Mouse (Mus musculus) liver, adult 2 months (tissue): ENCODE measurements around the gene Olfr1251. TPM values are rescaled to one million over a fixed set of nuclear protein-coding genes. Genes with fewer than 3 reads are reported as not detected.
"Not testable (repeated sequence)": the region's sequence is repeated elsewhere in the genome, so short reads cannot be mapped to it uniquely, and the experiment has no call there.

ENCODE experiments used
- DNase-seq: peaks from one replicate; pipeline ENCODE4 v3.0.0-alpha.2; 2011; ENCODE audit warnings: low read depth, low spot score; ENCODE audit errors: extremely low read depth
- H3K27ac ChIP-seq: fragments of 200-500 bp; replicated peaks from 2 replicates; pipeline ENCODE4 v1.5.1; 2012; ENCODE audit warnings: low read depth, mild to moderate bottlenecking, control low read depth, inconsistent platforms, low read length; ENCODE audit not compliant: insufficient read depth
- H3K27me3 ChIP-seq: fragments of 200-500 bp; 2 replicates; pipeline ENCODE4 v1.6.1; 2012; ENCODE audit warnings: mild to moderate bottlenecking, moderate library complexity, low read length, inconsistent platforms; ENCODE audit not compliant: control insufficient read depth, insufficient read depth
- H3K36me3 ChIP-seq: fragments of 200-500 bp; 2 replicates; pipeline ENCODE4 v1.6.1; 2012; ENCODE audit warnings: low read length, inconsistent platforms; ENCODE audit not compliant: control insufficient read depth, insufficient read depth
- H3K4me1 ChIP-seq: fragments of 200-500 bp; 2 replicates; pipeline ENCODE4 v1.6.1; 2011; ENCODE audit warnings: low read length; ENCODE audit not compliant: control insufficient read depth, insufficient read depth
- H3K4me3 ChIP-seq: fragments of 200-500 bp; 2 replicates; pipeline ENCODE4 v1.5.1; 2011; ENCODE audit warnings: low read depth, mild to moderate bottlenecking, control low read depth, low read length, moderate library complexity; ENCODE audit not compliant: insufficient read depth
- H3K79me2 ChIP-seq: fragments of 200-500 bp; 2 replicates; pipeline ENCODE4 v1.6.1; 2012; ENCODE audit warnings: inconsistent platforms, mild to moderate bottlenecking, low read length, moderate library complexity; ENCODE audit not compliant: control insufficient read depth, insufficient read depth
- H3K9ac ChIP-seq: fragments of 200-500 bp; 2 replicates; pipeline ENCODE4 v1.6.1; 2012; ENCODE audit warnings: low read depth, mild to moderate bottlenecking, control low read depth, inconsistent platforms, low read length
- CTCF ChIP-seq: fragments of 200-500 bp; IDR thresholded peaks from 2 replicates; pipeline ENCODE4 v1.5.1; 2011; ENCODE audit warnings: low read depth, low read length, control low read depth
- POLR2A ChIP-seq: fragments of 200-500 bp; IDR thresholded peaks from 2 replicates; pipeline ENCODE4 v1.6.1; 2011; ENCODE audit warnings: low read length, control low read depth; ENCODE audit not compliant: insufficient read depth; ENCODE audit errors: extremely low read depth
- WGBS: fragments of 180-500 bp; shearing (Covaris S2); methylation state at CpG from one replicate; pipeline ENCODE4 v1.1.7; 2018; 5-methylcytosine and 5-hydroxymethylcytosine counted together
- polyA plus RNA-seq: library from polyadenylated mRNA; depleted of rRNA; stranded (reverse); fragments of >200 nt; gene quantifications from 2 replicates; pipeline ENCODE4 v1.2.3, GENCODE M21; 2012; rRNA removed
- total RNA-seq: library from RNA; depleted of rRNA; stranded (reverse); fragments of >200 nt; gene quantifications from 2 replicates; pipeline ENCODE4 v1.2.3, GENCODE M21; 2014; rRNA removed

The Olfr1251 gene
- total RNA-seq (not detected in 2 replicates), polyA plus RNA-seq (not detected in 2 replicates)

DNA sequence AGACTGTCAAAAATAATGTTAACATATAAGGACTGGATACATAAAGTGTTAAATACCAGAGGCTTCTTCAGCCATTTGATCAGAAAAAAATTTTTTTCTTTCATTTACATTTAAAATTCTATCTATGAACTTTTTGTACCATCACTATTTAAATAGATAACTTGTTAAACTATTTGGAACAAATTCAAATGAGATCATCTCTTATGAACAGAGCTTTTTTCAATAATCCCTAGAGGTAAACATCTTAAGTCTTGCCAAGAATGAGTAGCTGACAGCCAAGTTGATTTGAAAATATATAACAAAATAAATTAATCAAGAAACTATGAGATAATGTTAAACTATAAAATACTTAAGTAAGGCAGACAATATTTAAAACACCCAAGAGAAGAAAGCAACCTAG, at the start of gene Olfr1251:
Olfr1251 (minus strand) TSS at position 101 of the 400 bp plus-strand sequence.
- no peak for DNase-seq
- H3K27me3 ChIP-seq: no peaks in the 10 kb centered on the region
- H3K4me3 ChIP-seq: no peak within 1 kb of the TSS
- no peak within 1 kb of the TSS for H3K27ac ChIP-seq
- H3K79me2 ChIP-seq: no peaks in the 10 kb centered on the region
- TF ChIP-seq CTCF (no peak), POLR2A (no peak)
- no peaks in the 10 kb centered on the region for H3K4me1 ChIP-seq
- no peaks in the 10 kb centered on the region for H3K36me3 ChIP-seq
- no peak within 1 kb of the TSS for H3K9ac ChIP-seq

DNA sequence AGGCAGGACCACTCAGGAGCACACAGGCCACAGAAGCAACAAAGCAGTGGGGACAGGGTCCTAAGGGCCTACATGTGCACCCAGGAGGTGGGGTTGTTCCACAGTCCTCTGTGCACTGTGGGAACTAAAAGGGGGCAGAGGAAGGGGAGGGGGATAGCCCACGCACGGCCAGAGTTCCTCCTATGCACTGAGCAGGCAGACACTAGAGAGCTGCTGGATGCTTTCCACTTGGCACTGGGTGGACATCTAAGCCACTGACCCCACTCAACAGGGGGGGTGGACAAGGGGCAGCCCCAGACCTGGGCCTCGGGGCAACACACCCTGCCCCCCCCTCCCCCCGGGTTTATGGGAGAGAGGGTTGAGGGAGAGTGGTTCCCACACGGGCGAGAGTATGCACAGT, 20.2 kb upstream of the Olfr1251 start:
- Histone ChIP-seq H3K27me3 (no peaks in the 10 kb centered on the region), H3K4me3 (no peak overlapping the region), H3K27ac (no peak overlapping the region), H3K79me2 (no peaks in the 10 kb centered on the region), H3K9ac (no peak overlapping the region), H3K36me3 (no peaks in the 10 kb centered on the region), H3K4me1 (no peaks in the 10 kb centered on the region)
- DNase-seq: no peak
- WGBS: 78% methylated on average over 6 of the region's 6 CpGs
- TF ChIP-seq CTCF: no peak
- no peak for TF ChIP-seq POLR2A

GRCm38 (mm10) chr2:89661367-89661766, 10.4 kb downstream of the Olfr1251 start, which contains the start of gene Olfr1250:
Gene Olfr1250, minus strand, starts transcription at chr2:89661467.
- Histone ChIP-seq H3K36me3 (no peaks in the 10 kb centered on the region), H3K27me3 (no peaks in the 10 kb centered on the region), H3K4me3 (no peak within 1 kb of the TSS), H3K27ac (no peak within 1 kb of the TSS), H3K9ac (no peak within 1 kb of the TSS), H3K79me2 (no peaks in the 10 kb centered on the region), H3K4me1 (no peaks in the 10 kb centered on the region)
- no peak for TF ChIP-seq CTCF
- TF ChIP-seq POLR2A: no peak
- DNase-seq: no peak

DNA sequence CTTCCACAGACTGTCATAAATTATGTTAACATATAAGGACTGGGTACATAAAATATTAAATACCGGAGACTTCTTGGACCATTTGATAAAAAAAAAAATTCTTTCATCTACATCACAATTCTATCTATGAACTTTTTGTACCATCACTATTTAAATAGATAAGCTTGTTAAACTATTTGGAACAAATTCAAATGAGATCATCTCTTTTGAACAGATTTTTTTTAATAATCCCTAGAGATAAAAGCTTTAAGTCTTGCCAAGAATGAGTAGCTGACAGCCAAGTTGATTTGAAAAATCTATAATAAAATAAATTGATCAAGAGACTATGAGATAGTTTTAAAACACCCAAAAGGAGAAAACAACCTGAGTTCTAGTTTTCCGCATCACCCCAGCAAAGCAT, 36.9 kb downstream of the Olfr1251 start, which contains the start of gene Olfr1249:
Olfr1249 (minus strand) TSS at position 101 of the 400 bp plus-strand sequence.
- H3K4me1 ChIP-seq: no peaks in the 10 kb centered on the region
- TF ChIP-seq POLR2A (no peak), CTCF (no peak)
- H3K27me3 ChIP-seq: no peaks in the 10 kb centered on the region
- no peaks in the 10 kb centered on the region for H3K79me2 ChIP-seq
- H3K36me3 ChIP-seq: no peaks in the 10 kb centered on the region
- no peak within 1 kb of the TSS for H3K4me3 ChIP-seq
- no peak within 1 kb of the TSS for H3K9ac ChIP-seq
- H3K27ac ChIP-seq: no peak within 1 kb of the TSS
- WGBS: 89% methylated on average over 2 of the region's 2 CpGs
- DNase-seq: no peak

GRCm38 (mm10) chr2:89618145-89618544, 53.6 kb downstream of the Olfr1251 start, which contains the start of gene Olfr1248:
Gene Olfr1248, minus strand, starts transcription at chr2:89618245.
- H3K9ac ChIP-seq, H3K27me3 ChIP-seq, DNase-seq, H3K27ac ChIP-seq, H3K4me3 ChIP-seq, H3K79me2 ChIP-seq, H3K4me1 ChIP-seq, H3K36me3 ChIP-seq: not testable (repeated sequence)
- 78% methylated on average over 1 of the region's 1 CpGs for WGBS

Other genes with a start within 250 kb of the Olfr1251 start
- gene Olfr1240, start 228.9 kb downstream of the Olfr1251 start, total RNA-seq: not detected in 2 replicates
- gene Olfr1240, start 228.9 kb downstream of the Olfr1251 start, polyA plus RNA-seq: not detected in 2 replicates
- gene Olfr1241, start 184.8 kb downstream of the Olfr1251 start, total RNA-seq: not detected in 2 replicates
- not detected in 2 replicates for gene Olfr1241, start 184.8 kb downstream of the Olfr1251 start, polyA plus RNA-seq
- gene Olfr1242, start 173.6 kb downstream of the Olfr1251 start, total RNA-seq: not detected in 2 replicates
- gene Olfr1242, start 173.6 kb downstream of the Olfr1251 start, polyA plus RNA-seq: not detected in 2 replicates
- gene Olfr1243, start 140.4 kb downstream of the Olfr1251 start, total RNA-seq: not detected in 2 replicates
- not detected in 2 replicates for gene Olfr1243, start 140.4 kb downstream of the Olfr1251 start, polyA plus RNA-seq
- gene Olfr1245, start 93.5 kb downstream of the Olfr1251 start, total RNA-seq: not detected in 2 replicates
- gene Olfr1245, start 93.5 kb downstream of the Olfr1251 start, polyA plus RNA-seq: not detected in 2 replicates
- gene Olfr1246, start 78.8 kb downstream of the Olfr1251 start, total RNA-seq: not detected in 2 replicates
- not detected in 2 replicates for gene Olfr1246, start 78.8 kb downstream of the Olfr1251 start, polyA plus RNA-seq
- not detected in 2 replicates for gene Olfr1247, start 57.8 kb downstream of the Olfr1251 start, total RNA-seq
- gene Olfr1247, start 57.8 kb downstream of the Olfr1251 start, polyA plus RNA-seq: not detected in 2 replicates
- gene Olfr1248, start 53.7 kb downstream of the Olfr1251 start, total RNA-seq: not detected in 2 replicates
- gene Olfr1248, start 53.7 kb downstream of the Olfr1251 start, polyA plus RNA-seq: not detected in 2 replicates
- gene Olfr1249, start 37.0 kb downstream of the Olfr1251 start, total RNA-seq: not detected in 2 replicates
- gene Olfr1249, start 37.0 kb downstream of the Olfr1251 start, polyA plus RNA-seq: not detected in 2 replicates
- not detected in 2 replicates for gene Olfr1250, start 10.5 kb downstream of the Olfr1251 start, total RNA-seq
- gene Olfr1250, start 10.5 kb downstream of the Olfr1251 start, polyA plus RNA-seq: not detected in 2 replicates
- not detected in 2 replicates for gene Olfr1252, start 53.1 kb upstream of the Olfr1251 start, total RNA-seq
- gene Olfr1252, start 53.1 kb upstream of the Olfr1251 start, polyA plus RNA-seq: not detected in 2 replicates
- gene Olfr1253, start 85.2 kb upstream of the Olfr1251 start, total RNA-seq: not detected in 2 replicates
- not detected in 2 replicates for gene Olfr1253, start 85.2 kb upstream of the Olfr1251 start, polyA plus RNA-seq
- gene Olfr1254, start 121.7 kb upstream of the Olfr1251 start, total RNA-seq: not detected in 2 replicates
- not detected in 2 replicates for gene Olfr1254, start 121.7 kb upstream of the Olfr1251 start, polyA plus RNA-seq
- gene Olfr1255, start 140.1 kb upstream of the Olfr1251 start, total RNA-seq: not detected in 2 replicates
- gene Olfr1255, start 140.1 kb upstream of the Olfr1251 start, polyA plus RNA-seq: not detected in 2 replicates
- gene Olfr1256, start 169.6 kb upstream of the Olfr1251 start, total RNA-seq: not detected in 2 replicates
- gene Olfr1256, start 169.6 kb upstream of the Olfr1251 start, polyA plus RNA-seq: not detected in 2 replicates
- gene Olfr48, start 176.3 kb upstream of the Olfr1251 start, total RNA-seq: not detected in 2 replicates
- not detected in 2 replicates for gene Olfr48, start 176.3 kb upstream of the Olfr1251 start, polyA plus RNA-seq
- gene Olfr1257, start 206.5 kb upstream of the Olfr1251 start, total RNA-seq: not detected in 2 replicates
- gene Olfr1257, start 206.5 kb upstream of the Olfr1251 start, polyA plus RNA-seq: not detected in 2 replicates